Mouse (Mus musculus) midbrain, embryonic 11.5 days (tissue): Measurements from ENCODE around the gene Irs3. TPM values are rescaled to one million over a fixed set of nuclear protein-coding genes. Genes with fewer than 3 reads are reported as not detected.
A peak's percentile ranks its signal among the peaks of the same experiment; 100 is the strongest.

Experiments used
- ATAC-seq: fragments of 200-750 bp; cut with Nextera tagmentation; 2 replicates; pipeline ENCODE4 v1.8.0; 2017; ENCODE audit warnings: moderate TSS enrichment, moderate library complexity; ENCODE audit not compliant: low FRiP score
- DNase-seq: peaks from one replicate; pipeline ENCODE4 v3.0.0; 2015; ENCODE audit warnings: low spot score; ENCODE audit errors: missing footprints
- H3K27ac ChIP-seq: fragments of 300-500 bp; sonication (generic); 2 replicates; pipeline ENCODE4 v1.5.1; 2014; ENCODE audit warnings: low read depth, low read length
- H3K27me3 ChIP-seq: fragments of 300-500 bp; sonication (generic); 2 replicates; pipeline ENCODE4 v1.6.1; 2014; ENCODE audit warnings: mild to moderate bottlenecking, low read length, moderate library complexity, mixed read lengths; ENCODE audit not compliant: control insufficient read depth, insufficient read depth
- H3K36me3 ChIP-seq: fragments of 300-500 bp; sonication (generic); 2 replicates; pipeline ENCODE4 v1.6.1; 2014; ENCODE audit warnings: mild to moderate bottlenecking, low read length, moderate library complexity, mixed read lengths; ENCODE audit not compliant: control insufficient read depth, insufficient read depth
- H3K4me1 ChIP-seq: fragments of 300-500 bp; sonication (generic); 2 replicates; pipeline ENCODE4 v1.6.1; 2014; ENCODE audit warnings: low read length; ENCODE audit not compliant: control insufficient read depth, insufficient read depth
- H3K4me2 ChIP-seq: fragments of 300-500 bp; sonication (generic); 2 replicates; pipeline ENCODE4 v1.6.1; 2014; ENCODE audit warnings: mild to moderate bottlenecking, moderate library complexity
- H3K4me3 ChIP-seq: fragments of 300-500 bp; sonication (generic); 2 replicates; pipeline ENCODE4 v1.5.1; 2014; ENCODE audit warnings: low read depth, low read length
- H3K9ac ChIP-seq: fragments of 300-500 bp; sonication (generic); 2 replicates; pipeline ENCODE4 v1.6.1; 2014; ENCODE audit warnings: low read length
- H3K9me3 ChIP-seq: fragments of 300-500 bp; sonication (generic); 2 replicates; pipeline ENCODE4 v1.6.1; 2016; ENCODE audit warnings: low read length; ENCODE audit not compliant: control insufficient read depth
- WGBS: fragments of 180-500 bp; shearing (Covaris S2); extraction: QIAGEN DNeasy Blood & Tissue Kit; methylation state at CpG from one replicate; pipeline ENCODE4 v1.1.7; 2014; 5-methylcytosine and 5-hydroxymethylcytosine counted together
- polyA plus RNA-seq: library from polyadenylated mRNA; unstranded; fragments of >200 nt; fragmentation: Nextera tagmentation; extraction: Ambion mirVana; gene quantifications from 2 replicates; pipeline ENCODE4 v1.2.1, GENCODE M21; 2014

Irs3 gene
- 0.19 and 0.34 TPM in 2 replicates for polyA plus RNA-seq

DNA sequence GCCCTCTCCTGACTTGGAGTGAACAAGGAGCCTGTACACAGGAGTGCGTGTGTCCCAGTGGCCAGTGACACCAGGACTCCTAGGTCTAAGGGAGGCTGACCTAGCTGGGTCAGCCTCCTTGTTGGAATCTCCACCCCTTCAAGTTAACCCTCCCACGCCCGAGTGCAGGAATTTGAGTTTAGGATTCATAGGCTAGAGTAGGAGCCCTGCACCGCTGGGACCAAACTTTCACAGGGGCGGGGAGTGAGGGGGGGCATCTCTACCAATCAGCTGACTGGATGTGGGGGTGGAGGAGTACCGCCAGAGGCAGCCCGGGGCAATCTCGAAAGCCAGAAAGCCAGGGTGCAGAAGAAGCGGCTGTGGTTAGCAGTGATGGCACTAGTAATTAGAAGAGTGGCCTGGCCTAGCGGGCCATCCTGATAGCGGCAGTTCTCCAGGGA lies at the start of gene Irs3:
Irs3 (minus strand) TSS at position 63 of the 440 bp plus-strand sequence.
- Histone ChIP-seq H3K27ac (no peak within 1 kb of the TSS), H3K4me2 (peak within 1 kb of the TSS; percentile 33), H3K27me3 (peaks cover 27% of the 10 kb centered on the region), H3K9me3 (no peaks in the 10 kb centered on the region), H3K36me3 (peaks cover 7% of the 10 kb centered on the region), H3K4me3 (0 out of 2 replicates have a peak within 1 kb of the TSS, but pooled peaks have one; percentile 14), H3K4me1 (peaks cover 15% of the 10 kb centered on the region), H3K9ac (no peak within 1 kb of the TSS)
- no peak for DNase-seq
- WGBS, result 13% methylated on average over 11 of the region's 11 CpGs
- no peak for ATAC-seq

DNA sequence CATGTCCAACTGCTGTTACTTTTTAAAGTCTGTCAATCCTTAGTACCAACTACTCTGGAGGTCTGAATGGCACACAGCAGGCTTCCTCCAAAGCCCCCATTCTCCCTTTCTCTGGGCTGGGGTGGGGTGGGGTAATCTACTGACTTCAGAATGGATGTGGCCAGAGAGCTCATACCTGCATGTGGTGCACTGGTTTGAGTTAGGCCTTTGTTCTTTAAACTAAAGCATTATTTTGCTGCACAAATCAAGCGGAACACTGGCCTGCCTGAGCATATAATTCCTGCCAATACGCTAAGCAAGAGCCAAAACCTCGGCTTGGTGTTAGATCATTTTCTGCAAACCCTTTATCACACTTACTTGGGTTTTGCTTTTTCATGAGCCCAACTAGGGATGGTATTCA lies 49.3 kb upstream of the Irs3 start:
- 50% methylated on average over 3 of the region's 3 CpGs for WGBS
- ATAC-seq (no peak), DNase-seq (no peak)
- Histone ChIP-seq H3K4me2 (no peak overlapping the region), H3K4me3 (no peak overlapping the region), H3K9me3 (no peaks in the 10 kb centered on the region), H3K36me3 (no peaks in the 10 kb centered on the region), H3K9ac (no peak overlapping the region), H3K4me1 (no peaks in the 10 kb centered on the region), H3K27me3 (no peaks in the 10 kb centered on the region), H3K27ac (no peak overlapping the region)

DNA sequence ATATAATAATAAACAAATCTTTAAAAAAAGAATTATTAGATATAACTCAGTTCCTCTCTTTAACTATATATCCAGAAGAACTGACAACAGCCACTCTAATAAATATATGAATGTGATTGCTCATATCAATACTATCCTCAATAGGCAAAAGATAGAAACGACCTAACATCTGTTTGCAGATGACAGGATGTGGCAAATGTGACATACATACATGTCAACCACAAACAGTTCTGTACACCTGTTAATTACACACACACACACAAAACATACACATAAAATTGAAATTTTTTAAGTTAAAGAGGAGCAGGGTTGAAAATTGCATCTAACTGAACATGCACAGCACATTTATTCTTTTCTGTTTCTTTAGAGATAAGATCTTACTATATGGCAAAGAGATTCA lies 46.4 kb upstream of the Irs3 start:
- Histone ChIP-seq H3K4me1 (no peaks in the 10 kb centered on the region), H3K4me2 (no peak overlapping the region), H3K27ac (no peak overlapping the region), H3K4me3 (no peak overlapping the region), H3K9me3 (no peaks in the 10 kb centered on the region), H3K9ac (no peak overlapping the region), H3K27me3 (no peaks in the 10 kb centered on the region), H3K36me3 (no peaks in the 10 kb centered on the region)
- DNase-seq, result no peak
- 75% methylated on average over 1 of the region's 1 CpGs for WGBS
- no peak for ATAC-seq

DNA sequence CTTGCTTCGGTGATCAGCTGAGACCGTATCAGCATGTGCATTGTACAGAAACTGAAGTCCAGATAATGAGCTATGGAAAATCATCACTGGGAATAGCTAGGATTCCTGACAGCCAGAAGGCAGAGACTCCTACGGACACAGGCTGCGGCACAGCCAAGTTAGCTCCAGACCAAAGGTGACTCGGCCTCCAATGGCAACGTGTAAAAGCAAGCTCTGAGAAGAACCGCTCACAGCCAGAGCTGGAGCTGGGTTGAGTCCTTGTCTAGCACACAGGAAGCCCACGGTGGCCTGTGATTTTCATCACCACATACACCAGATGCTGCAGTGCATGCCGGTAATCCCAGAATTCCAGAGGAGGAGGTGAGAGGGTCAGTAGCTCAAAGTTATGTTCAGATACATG lies 45.0 kb upstream of the Irs3 start:
- ATAC-seq, result no peak

DNA sequence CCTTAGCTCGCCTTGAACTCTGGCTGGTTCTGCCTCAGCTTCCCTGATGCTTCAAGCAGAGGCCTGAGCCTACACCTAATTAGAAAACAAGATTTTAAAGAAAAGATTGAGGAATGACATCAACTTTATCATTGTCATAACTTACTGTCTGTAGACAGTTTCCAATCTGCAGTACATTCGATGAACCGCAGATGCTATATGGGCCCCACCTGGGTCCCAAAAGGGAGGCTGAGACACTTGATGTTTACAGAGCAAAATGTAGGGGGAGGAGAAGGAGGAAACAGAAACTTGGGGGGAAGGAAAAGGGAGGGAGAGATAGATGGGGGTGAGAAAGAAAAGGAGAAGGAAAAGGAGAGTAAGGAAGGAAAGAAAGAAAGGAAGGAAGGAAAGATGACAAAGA lies 44.5 kb upstream of the Irs3 start:
- H3K4me1 ChIP-seq, result no peaks in the 10 kb centered on the region
- no peak overlapping the region for H3K27ac ChIP-seq
- H3K9me3 ChIP-seq, result no peaks in the 10 kb centered on the region
- no peaks in the 10 kb centered on the region for H3K27me3 ChIP-seq
- no peak overlapping the region for H3K4me3 ChIP-seq
- WGBS, result 84% methylated on average over 3 of the region's 3 CpGs
- H3K36me3 ChIP-seq, result no peaks in the 10 kb centered on the region
- no peak overlapping the region for H3K4me2 ChIP-seq
- ATAC-seq, result no peak
- no peak for DNase-seq
- H3K9ac ChIP-seq, result no peak overlapping the region

More for the DNA sequence above, 45.0 kb upstream of the Irs3 start:
- Histone ChIP-seq H3K27me3 (no peaks in the 10 kb centered on the region), H3K4me2 (no peak overlapping the region), H3K4me3 (no peak overlapping the region), H3K27ac (no peak overlapping the region), H3K4me1 (no peaks in the 10 kb centered on the region), H3K9ac (no peak overlapping the region), H3K9me3 (no peaks in the 10 kb centered on the region), H3K36me3 (no peaks in the 10 kb centered on the region)
- no peak for DNase-seq
- 68% methylated on average over 9 of the region's 9 CpGs for WGBS

DNA sequence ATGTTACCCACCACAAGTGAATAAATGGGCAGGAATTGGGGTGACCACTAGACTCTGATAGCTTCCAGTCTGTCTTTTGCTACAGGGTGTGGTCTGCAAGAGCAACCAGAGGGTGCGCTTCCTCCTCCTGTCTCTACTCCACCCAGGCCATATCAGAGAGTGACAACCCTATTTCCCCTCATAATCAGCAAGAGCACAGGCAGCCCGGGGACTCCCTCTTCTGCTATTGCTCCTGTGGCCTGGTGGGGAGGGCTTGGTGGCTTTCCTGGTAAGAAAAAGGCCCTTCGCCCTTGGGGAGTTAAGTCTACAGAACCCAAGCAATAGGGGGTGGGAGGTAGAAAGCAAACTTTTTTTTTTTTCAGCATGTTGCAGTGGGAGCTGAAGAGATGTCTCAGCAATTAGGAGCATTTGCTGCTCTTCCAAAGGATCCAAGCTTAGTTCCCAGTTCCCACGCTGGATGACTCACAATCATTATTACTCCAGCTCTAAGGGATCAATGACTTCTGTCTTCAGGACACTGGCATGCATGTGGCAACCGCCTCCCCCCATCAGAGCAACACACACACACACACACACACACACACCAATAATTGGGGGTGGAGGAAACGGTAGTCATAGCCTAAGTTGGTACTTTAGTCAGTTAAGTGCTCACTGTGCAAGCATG lies 40.7 kb upstream of the Irs3 start:
- H3K4me3 ChIP-seq, result no peak overlapping the region
- 91% methylated on average over 6 of the region's 6 CpGs for WGBS
- H3K27me3 ChIP-seq, result no peaks in the 10 kb centered on the region
- no peak overlapping the region for H3K4me2 ChIP-seq
- no peaks in the 10 kb centered on the region for H3K9me3 ChIP-seq
- H3K4me1 ChIP-seq, result peaks cover 16% of the 10 kb centered on the region
- H3K9ac ChIP-seq, result no peak overlapping the region
- DNase-seq, result no peak
- no peak overlapping the region for H3K27ac ChIP-seq
- no peak for ATAC-seq
- H3K36me3 ChIP-seq, result no peaks in the 10 kb centered on the region

DNA sequence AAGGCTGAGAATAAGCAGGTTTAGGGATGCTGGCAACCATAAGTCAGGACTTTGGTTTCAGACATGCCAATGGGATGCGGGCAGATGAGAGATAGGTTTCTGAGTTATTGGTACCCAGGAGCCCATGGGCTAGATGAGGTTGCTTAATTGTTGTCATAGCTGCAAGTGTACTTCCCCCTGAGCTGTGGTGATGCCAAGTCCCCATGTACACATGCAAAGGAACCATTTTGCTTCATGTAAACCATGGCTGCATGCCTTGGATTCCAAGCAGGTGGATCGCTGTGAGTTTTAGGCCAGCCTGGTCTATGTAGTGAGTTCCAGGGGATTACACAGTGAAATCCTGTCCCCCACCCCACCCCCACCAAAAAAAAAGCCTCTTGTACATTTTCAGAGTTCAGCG lies 40.1 kb upstream of the Irs3 start:
- DNase-seq (no peak), ATAC-seq (no peak)
- WGBS, result 92% methylated on average over 3 of the region's 3 CpGs
- Histone ChIP-seq H3K27ac (no peak overlapping the region), H3K27me3 (no peaks in the 10 kb centered on the region), H3K4me3 (no peak overlapping the region), H3K4me1 (peaks cover 16% of the 10 kb centered on the region), H3K36me3 (no peaks in the 10 kb centered on the region), H3K4me2 (no peak overlapping the region), H3K9ac (no peak overlapping the region), H3K9me3 (no peaks in the 10 kb centered on the region)

DNA sequence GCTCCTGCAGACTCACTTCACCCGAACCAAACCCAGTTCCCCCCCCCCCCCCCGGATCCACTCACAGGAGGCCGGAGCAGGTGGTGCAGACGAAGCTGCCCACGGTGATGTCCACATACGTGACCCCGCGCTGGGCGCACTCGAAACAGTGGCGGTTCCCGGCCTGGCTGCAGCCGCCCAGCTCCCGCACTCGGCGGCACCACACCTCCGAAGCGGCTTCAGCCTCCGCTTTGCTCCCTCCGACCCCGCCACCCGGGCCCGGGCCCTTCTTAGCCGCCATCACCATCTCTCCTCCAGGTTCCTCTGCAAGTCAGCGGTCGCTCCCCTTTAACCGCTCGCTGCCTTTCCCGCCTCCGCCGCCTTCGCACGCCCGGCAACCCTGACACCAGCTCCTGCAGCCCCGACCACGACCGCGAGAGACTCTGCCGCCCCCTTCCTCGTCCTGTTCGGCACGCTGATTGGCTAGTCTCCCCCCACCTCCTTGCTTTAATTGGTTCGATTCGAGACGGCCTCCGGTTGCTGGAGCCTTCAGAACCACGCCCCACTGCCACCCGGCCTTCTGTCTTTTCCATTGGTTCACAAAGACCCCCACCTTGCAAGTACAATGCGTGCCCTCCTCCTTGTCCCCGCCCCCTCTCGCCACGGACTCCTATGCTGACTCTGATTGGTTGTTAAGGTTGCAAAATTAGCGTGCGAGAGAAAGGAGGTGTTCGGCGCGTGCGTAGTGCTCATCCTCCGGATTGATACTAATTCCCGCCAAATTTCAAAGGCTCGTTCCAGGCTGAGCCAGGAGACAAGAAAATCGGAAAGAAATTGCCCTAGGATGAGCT lies 39.0 kb upstream of the Irs3 start, which contains the start of gene Agfg2:
Agfg2 (minus strand) TSS at position 433 of the 830 bp plus-strand sequence.
- Histone ChIP-seq H3K4me3 (peak within 1 kb of the TSS; percentile 67), H3K9me3 (no peaks in the 10 kb centered on the region), H3K27ac (peak within 1 kb of the TSS; percentile 21; the same call in 1 of the 2 replicates), H3K4me1 (peaks cover 16% of the 10 kb centered on the region), H3K9ac (peak within 1 kb of the TSS; percentile 73), H3K27me3 (no peaks in the 10 kb centered on the region), H3K4me2 (peak within 1 kb of the TSS; percentile 91), H3K36me3 (no peaks in the 10 kb centered on the region)
- peak; percentile 98 for DNase-seq
- ATAC-seq, result peak; percentile 98
- WGBS, result under 1% methylated on average over 62 of the region's 62 CpGs
